Mouse (Mus musculus): ENCODE results near the gene Iltifb. TPM values are rescaled to one million over a fixed set of nuclear protein-coding genes. Genes with fewer than 3 reads are reported as not detected.

Iltifb gene
- polyA plus RNA-seq, 1 experiment from 2014 or later = not detected

Other genes with a start within 250 kb of the Iltifb start
- gene Mdm1, start 153.2 kb downstream of the Iltifb start, polyA plus RNA-seq (2014; fragmentation: Nextera tagmentation; extraction: Ambion mirVana) = 20.7 and 20.9 TPM in 2 replicates
- not detected in 2 replicates for gene Il22, start 90.1 kb downstream of the Iltifb start, polyA plus RNA-seq (2014; fragmentation: Nextera tagmentation; extraction: Ambion mirVana)
- gene Gm32717, start 54.3 kb downstream of the Iltifb start, polyA plus RNA-seq (2014; fragmentation: Nextera tagmentation; extraction: Ambion mirVana) = not detected in 2 replicates
- gene Gm32802, start 36.4 kb downstream of the Iltifb start, polyA plus RNA-seq (2014; fragmentation: Nextera tagmentation; extraction: Ambion mirVana) = not detected in 2 replicates
- 0.16 TPM in 1 of 2 replicates, not detected in the other for gene Gm9040, start 31.9 kb upstream of the Iltifb start, polyA plus RNA-seq (2014; fragmentation: Nextera tagmentation; extraction: Ambion mirVana)
- gene Gm9044, start 37.4 kb upstream of the Iltifb start, polyA plus RNA-seq (2014; fragmentation: Nextera tagmentation; extraction: Ambion mirVana) = 0.16 TPM in 1 of 2 replicates, not detected in the other
- gene Gm9045, start 42.8 kb upstream of the Iltifb start, polyA plus RNA-seq (2014; fragmentation: Nextera tagmentation; extraction: Ambion mirVana) = not detected in 2 replicates
- gene Gm9046, start 48.2 kb upstream of the Iltifb start, polyA plus RNA-seq (2014; fragmentation: Nextera tagmentation; extraction: Ambion mirVana) = not detected in 2 replicates
- not detected in 2 replicates for gene Gm9048, start 53.6 kb upstream of the Iltifb start, polyA plus RNA-seq (2014; fragmentation: Nextera tagmentation; extraction: Ambion mirVana)
- gene Gm9049, start 59.1 kb upstream of the Iltifb start, polyA plus RNA-seq (2014; fragmentation: Nextera tagmentation; extraction: Ambion mirVana) = not detected in 2 replicates
- not detected in 2 replicates for gene Ifng, start 146.0 kb upstream of the Iltifb start, polyA plus RNA-seq (2014; fragmentation: Nextera tagmentation; extraction: Ambion mirVana)

All from stomach, embryonic 14.5 days (tissue).